Mouse (Mus musculus) T-helper 1 cell (primary cell): ENCODE measurements at regions not wholly inside any gene's neighbourhood (a gene's known extent, or its start where the extent isn't known, plus 50 kb on each side); places are given as distances from the start of the nearest gene placed in this dataset.

Source experiments
- in situ Hi-C: fragments of 300-600 bp; cut with MboI, MseI; formaldehyde crosslinking; loops from one replicate; pipeline ENCODE4 v1.15.1; 2025; ENCODE audit warnings: high pct_unique_total_duplicates

GRCm38 (mm10) chr4:62808553-62808950, 156.8 kb upstream of the Zfp618 start:
- in situ Hi-C loops: no loop called here

DNA sequence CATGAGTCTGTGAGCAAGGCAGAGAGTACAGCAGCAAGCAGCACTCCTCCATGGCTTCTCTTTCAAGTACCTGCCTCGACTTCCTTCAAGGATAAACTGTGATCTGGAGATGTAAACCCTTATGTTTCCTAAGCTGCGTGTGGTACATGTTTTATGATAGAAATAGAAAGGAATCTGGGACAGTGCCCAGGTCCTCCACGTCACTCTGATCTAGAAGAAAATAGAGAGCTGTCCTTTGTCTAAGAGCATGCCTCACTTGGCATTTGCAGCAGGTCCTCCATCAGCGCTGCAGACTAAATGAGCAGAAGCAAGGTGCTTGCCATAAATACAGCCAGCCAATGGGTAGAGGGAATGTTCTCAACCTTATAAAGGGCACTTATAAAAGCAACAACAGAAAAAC, 156.3 kb upstream of the Zfp618 start:
- in situ Hi-C loops: no loop called here

DNA sequence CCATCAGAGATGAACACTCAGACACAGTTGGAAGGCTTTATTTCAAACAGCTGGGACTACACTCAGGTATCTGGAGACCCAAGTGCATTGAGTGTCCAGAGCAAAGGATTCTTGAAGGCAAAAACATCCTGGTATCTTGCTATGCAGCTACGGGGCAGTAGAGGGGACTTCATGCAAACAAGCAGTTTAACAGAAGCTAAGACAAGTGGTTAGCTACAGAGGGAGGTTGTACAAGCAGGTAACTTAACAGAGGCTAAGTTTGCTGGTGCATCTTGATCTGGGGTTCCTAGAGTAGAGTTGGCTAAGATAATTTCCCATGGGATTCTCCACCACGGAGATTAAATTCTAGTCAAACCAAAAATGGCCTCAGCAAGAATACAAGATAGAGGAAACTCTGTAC, 145.5 kb upstream of the Zfp618 start:
- in situ Hi-C loops: loop anchor here (10.0 kb wide), 1 partner anchor 295 kb away; no protein-coding TSS in a partner anchor

- in situ Hi-C loops: loop anchor here (10.0 kb wide), 1 partner anchor 294 kb away; no protein-coding TSS in a partner anchor
Measured at GRCm38 (mm10) chr4:62821288-62821687, 144.1 kb upstream of the Zfp618 start.

DNA sequence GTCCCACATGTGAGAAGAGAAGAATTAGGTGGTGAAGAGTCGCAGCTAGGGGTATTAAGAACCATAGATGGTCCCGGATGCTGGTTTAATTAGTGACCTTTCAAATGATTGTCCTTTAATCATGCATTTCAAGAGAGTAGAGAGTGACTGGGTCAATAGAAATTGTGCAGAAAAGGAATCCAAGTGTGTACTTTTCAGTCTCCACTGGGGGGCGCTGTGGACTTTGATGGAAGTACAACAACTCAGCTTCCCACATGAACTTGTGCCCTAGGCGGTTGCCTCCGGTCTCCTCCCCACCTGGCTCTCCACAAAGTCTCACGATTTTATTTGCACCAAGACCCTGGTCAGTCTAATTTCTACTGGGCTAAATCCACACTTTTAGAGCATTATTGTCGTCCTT, 142.8 kb upstream of the Zfp618 start:
- in situ Hi-C loops: loop anchor here (10.0 kb wide), 1 partner anchor 292 kb away; no protein-coding TSS in a partner anchor

GRCm38 (mm10) chr4:62823082-62823481, 142.3 kb upstream of the Zfp618 start:
- in situ Hi-C loops: loop anchor here (10.0 kb wide), 1 partner anchor 292 kb away; no protein-coding TSS in a partner anchor

DNA sequence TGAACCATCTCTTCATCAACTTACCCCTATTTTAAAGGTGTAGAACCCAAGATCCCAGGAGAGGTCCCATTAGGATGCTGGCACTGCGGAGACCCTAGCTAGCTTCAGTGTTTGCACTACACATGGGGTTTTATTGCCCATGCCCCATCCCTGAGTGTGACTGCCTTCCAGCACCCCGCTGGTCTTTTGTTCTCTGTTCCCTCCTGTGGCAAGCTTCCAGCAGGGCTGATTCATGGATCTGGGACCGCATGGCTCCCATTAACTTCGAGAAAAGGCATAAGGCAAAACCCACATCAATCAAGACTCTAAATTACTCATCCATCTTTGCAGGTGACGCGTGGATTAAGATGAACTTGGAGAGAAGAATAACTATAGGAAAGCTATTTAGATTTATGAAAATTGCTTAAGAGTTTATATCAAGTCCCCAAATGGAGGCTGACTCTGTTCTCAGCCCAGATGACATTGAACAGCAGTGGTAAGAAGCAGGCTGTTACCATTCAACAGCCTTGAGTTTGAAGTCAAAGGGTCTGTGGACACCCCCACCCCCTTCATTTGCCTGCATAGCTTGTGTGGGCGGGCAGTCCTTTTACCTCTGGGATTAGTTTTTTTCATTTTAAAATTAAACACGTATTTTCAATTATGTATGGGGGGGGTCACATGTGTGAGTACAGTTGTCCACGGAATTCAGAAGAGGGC, 141.7 kb upstream of the Zfp618 start:
- in situ Hi-C loops: loop anchor here (10.0 kb wide), 1 partner anchor 291 kb away; no protein-coding TSS in a partner anchor

GRCm38 (mm10) chr4:62824581-62824980, 140.8 kb upstream of the Zfp618 start:
- in situ Hi-C loops: loop anchor here (10.0 kb wide), 1 partner anchor 290 kb away; no protein-coding TSS in a partner anchor

DNA sequence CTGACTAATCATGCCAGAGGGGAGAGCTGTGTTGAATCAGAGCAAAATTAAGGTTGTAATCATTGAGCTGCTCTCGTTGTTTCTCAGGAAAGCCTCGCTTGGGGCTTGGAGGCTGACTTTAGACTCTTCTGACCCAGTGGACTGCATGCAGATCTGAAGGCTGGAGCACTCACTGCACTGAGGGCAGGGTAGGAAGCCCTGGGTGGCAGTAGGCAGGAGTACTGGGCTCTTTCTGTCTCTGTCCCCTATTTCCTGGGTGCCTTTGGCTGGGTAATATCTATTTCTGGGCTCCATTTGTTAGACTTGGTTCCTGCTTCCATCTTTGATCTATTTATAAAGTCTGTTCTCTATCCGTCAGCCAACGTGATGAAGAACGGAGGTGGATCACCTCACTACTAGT, 140.1 kb upstream of the Zfp618 start:
- in situ Hi-C loops: loop anchor here (10.0 kb wide), 1 partner anchor 290 kb away; no protein-coding TSS in a partner anchor

DNA sequence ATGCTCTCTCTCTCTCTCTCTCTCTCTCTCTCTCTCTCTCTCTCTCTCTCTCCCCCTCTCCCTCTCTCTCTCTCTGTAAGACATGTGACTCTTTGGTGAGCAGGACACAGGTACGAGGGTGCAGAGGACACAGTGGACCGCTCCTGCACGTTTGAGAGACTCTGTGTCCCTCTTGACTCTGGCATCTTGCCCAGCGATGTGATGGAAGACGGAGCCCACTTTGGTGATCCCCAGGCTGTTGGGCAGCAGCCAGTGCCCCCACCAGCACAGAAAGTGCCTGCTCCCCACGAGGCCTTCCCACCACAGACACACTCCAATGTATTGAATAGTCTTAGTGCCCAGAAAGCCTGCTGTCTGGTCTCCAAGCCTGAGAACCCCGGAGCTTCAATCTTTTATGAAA, 136.4 kb upstream of the Zfp618 start:
- in situ Hi-C loops: loop anchor here (10.0 kb wide), 1 partner anchor 286 kb away; no protein-coding TSS in a partner anchor

GRCm38 (mm10) chr4:62833944-62834343, 131.4 kb upstream of the Zfp618 start:
- in situ Hi-C loops: no loop called here

DNA sequence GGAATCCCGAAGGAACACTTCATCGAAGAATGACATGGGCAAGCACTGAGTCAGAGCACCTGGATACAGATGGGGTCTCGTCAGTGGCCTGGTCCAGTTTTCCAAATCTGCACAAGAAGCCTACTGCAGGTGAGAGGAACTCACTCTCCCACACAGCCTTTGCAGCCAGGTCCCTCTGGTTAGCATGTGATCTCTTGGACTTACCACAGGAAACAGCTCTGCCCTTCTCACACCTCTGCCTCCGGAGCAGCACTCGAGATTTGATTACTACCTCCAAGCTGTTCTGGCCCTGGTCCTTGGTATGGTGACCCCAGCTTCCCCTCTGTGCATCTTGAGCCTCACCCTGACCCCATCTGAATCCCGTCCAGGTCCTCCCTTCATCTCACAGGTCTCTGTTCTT, 128.5 kb upstream of the Zfp618 start:
- in situ Hi-C loops: no loop called here

GRCm38 (mm10) chr4:62850526-62850925, 114.8 kb upstream of the Zfp618 start:
- in situ Hi-C loops: no loop called here

- in situ Hi-C loops: no loop called here
Measured at GRCm38 (mm10) chr4:62853335-62853734, 112.0 kb upstream of the Zfp618 start.

DNA sequence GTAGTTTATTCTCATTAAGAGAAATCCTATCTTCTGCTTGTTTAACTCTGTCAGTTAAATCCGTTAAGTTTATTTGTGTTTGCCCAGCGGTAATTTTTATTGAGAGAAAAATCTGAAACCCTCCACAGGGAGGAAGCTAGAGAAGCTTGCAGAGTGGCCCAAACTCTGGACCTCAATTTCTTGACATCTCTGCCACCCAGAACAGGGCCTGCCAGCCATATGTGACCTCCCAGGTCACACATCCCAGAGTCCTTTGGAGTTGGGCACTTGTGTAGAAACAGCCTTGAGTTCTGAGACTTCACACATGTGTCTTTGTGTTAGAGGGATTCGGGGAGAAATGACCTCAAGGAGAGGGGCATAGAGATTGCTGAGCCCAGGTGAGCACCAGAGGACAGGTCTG, 109.0 kb upstream of the Zfp618 start:
- in situ Hi-C loops: no loop called here

GRCm38 (mm10) chr4:62862756-62863155, 102.6 kb upstream of the Zfp618 start:
- in situ Hi-C loops: no loop called here

DNA sequence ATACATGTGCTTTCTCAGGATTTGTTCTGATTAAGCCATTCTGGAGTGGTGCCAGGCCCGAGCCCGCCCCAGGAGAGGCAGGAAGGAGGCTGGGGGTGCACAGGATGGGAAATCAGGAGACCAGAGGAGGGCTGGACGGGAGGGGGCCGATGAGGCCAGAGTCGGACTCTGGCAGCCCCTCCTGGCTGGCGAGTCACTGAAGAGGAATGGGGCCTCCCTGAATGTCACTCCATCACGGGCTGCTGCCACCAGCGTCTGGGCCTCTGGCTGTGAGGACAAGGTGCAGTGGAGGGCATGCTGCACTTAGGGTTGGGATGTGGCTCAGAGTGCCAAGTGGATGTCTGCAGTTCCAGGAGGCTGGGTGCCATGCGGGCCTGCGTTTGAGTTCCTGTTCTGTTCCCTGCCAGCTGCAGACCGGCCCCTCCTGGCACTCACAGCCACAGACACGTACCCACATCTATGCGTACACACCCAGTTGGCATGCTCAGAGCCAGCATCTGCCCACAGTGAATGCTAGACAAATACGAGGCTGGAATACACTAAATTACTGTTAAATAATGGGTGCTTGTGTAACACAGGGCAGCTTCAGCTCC, 94.9 kb upstream of the Zfp618 start:
- in situ Hi-C loops: loop anchor here (5.0 kb wide), 1 partner anchor 58 kb away; no protein-coding TSS in a partner anchor

GRCm38 (mm10) chr4:62872562-62872961, 92.8 kb upstream of the Zfp618 start:
- in situ Hi-C loops: loop anchor here (5.0 kb wide), 1 partner anchor 60 kb away; no protein-coding TSS in a partner anchor

GRCm38 (mm10) chr4:62873986-62874385, 91.4 kb upstream of the Zfp618 start:
- in situ Hi-C loops: loop anchor here (5.0 kb wide), 1 partner anchor 62 kb away; no protein-coding TSS in a partner anchor

- in situ Hi-C loops: no loop called here
Measured at GRCm38 (mm10) chr4:62878063-62878462, 87.3 kb upstream of the Zfp618 start.

- in situ Hi-C loops: no loop called here
Measured at GRCm38 (mm10) chr4:62878927-62879326, 86.4 kb upstream of the Zfp618 start.

- in situ Hi-C loops: no loop called here
Measured at GRCm38 (mm10) chr4:62881824-62882223, 83.5 kb upstream of the Zfp618 start.

GRCm38 (mm10) chr4:62882276-62882675, 83.1 kb upstream of the Zfp618 start:
- in situ Hi-C loops: no loop called here
